Mouse (Mus musculus) limb, embryonic 14.5 days (tissue): ENCODE results near the gene Ppa2. TPM values are rescaled to one million over a fixed set of nuclear protein-coding genes. Genes with fewer than 3 reads are reported as not detected.

Experiments
- ATAC-seq: fragments of 200-750 bp; cut with Nextera tagmentation; 2 replicates; pipeline ENCODE4 v1.8.0; 2017; ENCODE audit warnings: low read depth, moderate number of reproducible peaks, moderate TSS enrichment; ENCODE audit not compliant: low FRiP score
- DNase-seq: peaks from one replicate; pipeline ENCODE4 v3.0.0-alpha.2; 2015; ENCODE audit warnings: low spot score
- H3K27ac ChIP-seq: fragments of 300-500 bp; sonication (generic); replicated peaks from 2 replicates; pipeline ENCODE4 v1.5.1; 2014; ENCODE audit warnings: low read depth, mild to moderate bottlenecking, low read length, moderate library complexity, mixed read lengths
- H3K27me3 ChIP-seq: fragments of 300-500 bp; sonication (generic); 2 replicates; pipeline ENCODE4 v1.6.1; 2014; ENCODE audit warnings: low read length, mixed read lengths; ENCODE audit not compliant: control insufficient read depth, insufficient read depth
- H3K36me3 ChIP-seq: fragments of 300-500 bp; sonication (generic); 2 replicates; pipeline ENCODE4 v1.6.1; 2014; ENCODE audit warnings: mild to moderate bottlenecking, low read length, moderate library complexity, mixed read lengths; ENCODE audit not compliant: control insufficient read depth, insufficient read depth
- H3K4me1 ChIP-seq: fragments of 300-500 bp; sonication (generic); 2 replicates; pipeline ENCODE4 v1.6.1; 2014; ENCODE audit warnings: antibody characterized with exemption, low read length, mixed read lengths; ENCODE audit not compliant: control insufficient read depth, insufficient read depth
- H3K4me2 ChIP-seq: fragments of 300-500 bp; sonication (generic); replicated peaks from 2 replicates; pipeline ENCODE4 v1.6.1; 2014; ENCODE audit warnings: low read depth, mild to moderate bottlenecking, low read length, moderate library complexity; ENCODE audit not compliant: severe bottlenecking
- H3K4me3 ChIP-seq: fragments of 300-500 bp; sonication (generic); replicated peaks from 2 replicates; pipeline ENCODE4 v1.5.1; 2014; ENCODE audit warnings: low read length
- H3K9ac ChIP-seq: fragments of 300-500 bp; sonication (generic); 2 replicates; pipeline ENCODE4 v1.6.1; 2014; ENCODE audit warnings: mild to moderate bottlenecking, low read depth, low read length, moderate library complexity; ENCODE audit not compliant: severe bottlenecking
- H3K9me3 ChIP-seq: fragments of 300-500 bp; sonication (generic); 2 replicates; pipeline ENCODE4 v1.6.1; 2016; ENCODE audit warnings: low read length; ENCODE audit not compliant: control insufficient read depth
- POLR2A ChIP-seq: fragments of 200-500 bp; IDR thresholded peaks from 2 replicates; pipeline ENCODE4 v1.8.0; 2012; ENCODE audit warnings: inconsistent platforms, mild to moderate bottlenecking, moderate library complexity, borderline replicate concordance; ENCODE audit not compliant: insufficient read depth, insufficient read length; ENCODE audit errors: extremely low read depth
- WGBS: fragments of 180-500 bp; shearing (Covaris S2); extraction: QIAGEN DNeasy Blood & Tissue Kit; methylation state at CpG from one replicate; pipeline ENCODE4 v1.1.7; 2014; 5-methylcytosine and 5-hydroxymethylcytosine counted together
- polyA plus RNA-seq, 2 experiments: library from polyadenylated mRNA; depleted of rRNA in 1 of 2; stranded (reverse) in 1 of 2; unstranded in 1 of 2; fragments of >200 nt; fragmentation: Nextera tagmentation in 1 of 2; extraction: Ambion mirVana in 1 of 2; gene quantifications; 2 replicates each; pipeline versions ENCODE4 v1.2.1 to v1.2.3; 2012 to 2014

The Ppa2 gene
- polyA plus RNA-seq, 2 experiments = 41.2 to 79.9 TPM

- Histone ChIP-seq H3K4me1 (no peaks in the 10 kb centered on the region), H3K9ac (no peak overlapping the region), H3K27me3 (no peaks in the 10 kb centered on the region), H3K36me3 (peaks cover 12% of the 10 kb centered on the region; the same call in 1 of the 2 replicates), H3K27ac (no peak overlapping the region), H3K4me3 (no peak overlapping the region), H3K4me2 (no peak overlapping the region), H3K9me3 (no peaks in the 10 kb centered on the region)
- no peak for TF ChIP-seq POLR2A
- ATAC-seq = no peak
- DNase-seq = no peak
- 89% methylated on average over 2 of the region's 2 CpGs for WGBS
Measured at GRCm38 (mm10) chr3:133329406-133329805, 19.5 kb downstream of the Ppa2 start.

GRCm38 (mm10) chr3:133331184-133331866, 21.4 kb downstream of the Ppa2 start:
- no peak overlapping the region for H3K4me3 ChIP-seq
- no peak for TF ChIP-seq POLR2A
- no peak overlapping the region for H3K9ac ChIP-seq
- no peak overlapping the region for H3K4me2 ChIP-seq
- DNase-seq (no peak), ATAC-seq (no peak)
- no peaks in the 10 kb centered on the region for H3K9me3 ChIP-seq
- 69% methylated on average over 15 of the region's 15 CpGs for WGBS
- H3K27me3 ChIP-seq = no peaks in the 10 kb centered on the region
- peaks cover 12% of the 10 kb centered on the region; the same call in 1 of the 2 replicates for H3K36me3 ChIP-seq
- no peaks in the 10 kb centered on the region for H3K4me1 ChIP-seq
- H3K27ac ChIP-seq = no peak overlapping the region

- H3K9me3 ChIP-seq = no peaks in the 10 kb centered on the region
- no peak for ATAC-seq
- H3K4me2 ChIP-seq = no peak overlapping the region
Measured at GRCm38 (mm10) chr3:133332280-133332679, 22.4 kb downstream of the Ppa2 start.

GRCm38 (mm10) chr3:133333267-133334170, 23.6 kb downstream of the Ppa2 start:
- no peak overlapping the region for H3K4me2 ChIP-seq
- DNase-seq = no peak
- H3K9ac ChIP-seq = no peak overlapping the region
- H3K27ac ChIP-seq = no peak overlapping the region
- H3K36me3 ChIP-seq = peaks cover 10% of the 10 kb centered on the region; the same call in 1 of the 2 replicates
- H3K9me3 ChIP-seq = no peaks in the 10 kb centered on the region
- H3K27me3 ChIP-seq = no peaks in the 10 kb centered on the region
- H3K4me1 ChIP-seq = no peaks in the 10 kb centered on the region
- H3K4me3 ChIP-seq = no peak overlapping the region
- 79% methylated on average over 15 of the region's 15 CpGs for WGBS
- no peak for TF ChIP-seq POLR2A
- ATAC-seq = no peak

More at GRCm38 (mm10) chr3:133332280-133332679, 22.4 kb downstream of the Ppa2 start:
- DNase-seq = no peak
- WGBS = 89% methylated on average over 5 of the region's 5 CpGs
- Histone ChIP-seq H3K4me1 (no peaks in the 10 kb centered on the region), H3K4me3 (no peak overlapping the region), H3K9ac (no peak overlapping the region), H3K36me3 (peaks cover 10% of the 10 kb centered on the region; the same call in 1 of the 2 replicates), H3K27me3 (no peaks in the 10 kb centered on the region), H3K27ac (no peak overlapping the region)
- TF ChIP-seq POLR2A = no peak

GRCm38 (mm10) chr3:133334691-133335090, 24.8 kb downstream of the Ppa2 start:
- Histone ChIP-seq H3K4me3 (no peak overlapping the region), H3K9ac (no peak overlapping the region), H3K9me3 (no peaks in the 10 kb centered on the region), H3K4me1 (no peaks in the 10 kb centered on the region), H3K27ac (no peak overlapping the region), H3K4me2 (no peak overlapping the region), H3K36me3 (peaks cover 10% of the 10 kb centered on the region; the same call in 1 of the 2 replicates), H3K27me3 (no peaks in the 10 kb centered on the region)
- TF ChIP-seq POLR2A = no peak
- no peak for ATAC-seq
- no peak for DNase-seq
- WGBS = 86% methylated on average over 5 of the region's 5 CpGs
